Mouse (Mus musculus) WW6 (cell line): Measurements from ENCODE around the gene Mafg.

Source experiments
- DNase-seq: peaks from one replicate; pipeline ENCODE4 v3.0.0-alpha.2; 2013; ENCODE audit warnings: low read depth, low spot score

Mafg gene

GRCm38 (mm10) chr11:120623961-120624679 is 9.3 kb downstream of the Mafg start:
- peak; percentile 70 for DNase-seq

- DNase-seq, result no peak
Observed at GRCm38 (mm10) chr11:120622805-120623204, 10.6 kb downstream of the Mafg start.

GRCm38 (mm10) chr11:120620195-120620594 is 13.2 kb downstream of the Mafg start:
- no peak for DNase-seq

- no peak for DNase-seq
Observed at GRCm38 (mm10) chr11:120618619-120619535, 14.5 kb downstream of the Mafg start.

- peak; percentile 96 for DNase-seq
Observed at GRCm38 (mm10) chr11:120617519-120618112, 15.8 kb downstream of the Mafg start, which contains the start of gene Pcyt2. Gene Pcyt2 (minus strand): TSS chr11:120617936.

- DNase-seq, result no peak
Observed at GRCm38 (mm10) chr11:120616617-120617294, 16.6 kb downstream of the Mafg start.

GRCm38 (mm10) chr11:120615606-120616203 is 17.7 kb downstream of the Mafg start:
- DNase-seq, result no peak

- no peak for DNase-seq
Observed at GRCm38 (mm10) chr11:120615167-120615566, 18.2 kb downstream of the Mafg start.

GRCm38 (mm10) chr11:120613976-120614375 is 19.4 kb downstream of the Mafg start:
- no peak for DNase-seq

- no peak for DNase-seq
Observed at GRCm38 (mm10) chr11:120613481-120613972, 19.9 kb downstream of the Mafg start.

- DNase-seq, result no peak
Observed at GRCm38 (mm10) chr11:120612763-120613162, 20.6 kb downstream of the Mafg start.

GRCm38 (mm10) chr11:120610477-120611046 is 22.8 kb downstream of the Mafg start:
- DNase-seq, result no peak

- no peak for DNase-seq
Observed at GRCm38 (mm10) chr11:120609250-120609649, 24.1 kb downstream of the Mafg start.

GRCm38 (mm10) chr11:120608241-120609034 is 25.0 kb downstream of the Mafg start, which contains the start of gene Npb:
Gene Npb (plus strand): TSS chr11:120608477.
- DNase-seq, result no peak

- DNase-seq, result no peak
Observed at GRCm38 (mm10) chr11:120606764-120607163, 26.6 kb downstream of the Mafg start.

GRCm38 (mm10) chr11:120605667-120606066 is 27.7 kb downstream of the Mafg start:
- no peak for DNase-seq

- no peak for DNase-seq
Observed at GRCm38 (mm10) chr11:120603545-120603944, 29.9 kb downstream of the Mafg start.

GRCm38 (mm10) chr11:120600716-120601115 is 32.7 kb downstream of the Mafg start:
- no peak for DNase-seq

GRCm38 (mm10) chr11:120598990-120599549 is 34.3 kb downstream of the Mafg start:
- DNase-seq, result no peak
